Mouse (Mus musculus): ENCODE measurements around the gene Gm28539. TPM values are rescaled to one million over a fixed set of nuclear protein-coding genes. Genes with fewer than 3 reads are reported as not detected.
"Not testable (repeated sequence)": the region's sequence is repeated elsewhere in the genome, so short reads cannot be mapped to it uniquely, and the experiment has no call there.

Gene Gm28539
- polyA plus RNA-seq, 3 experiments from 2014 or later, result not detected

DNA sequence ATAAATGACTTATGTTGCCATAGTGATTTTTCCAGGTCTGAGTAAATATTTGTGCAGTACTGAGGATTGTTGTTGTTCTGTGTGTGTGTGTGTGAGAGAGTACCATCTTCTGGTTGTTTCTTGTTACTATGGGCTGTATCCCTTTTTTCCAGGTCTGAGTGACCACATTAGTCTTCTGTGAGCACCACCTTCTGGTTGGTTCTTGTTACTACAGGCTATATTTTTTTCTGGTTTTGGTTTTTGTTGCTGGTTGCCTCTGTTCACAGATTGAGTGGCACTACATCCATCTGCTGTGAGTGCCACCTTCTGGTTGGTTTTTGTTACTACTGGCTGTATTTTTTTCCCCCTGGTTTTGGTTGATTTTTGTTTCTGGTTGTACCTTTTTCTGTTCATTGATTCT, 22.2 kb downstream of the Gm28539 start:
- peak; percentile 48 for ATAC-seq

GRCm38 (mm10) chr16:18860186-18860585, 23.8 kb downstream of the Gm28539 start:
- no peak for ATAC-seq

GRCm38 (mm10) chr16:18870495-18870894, 34.1 kb downstream of the Gm28539 start:
- ATAC-seq, result not testable (repeated sequence)

GRCm38 (mm10) chr16:18876091-18876441, 39.7 kb downstream of the Gm28539 start:
- no peak for ATAC-seq

DNA sequence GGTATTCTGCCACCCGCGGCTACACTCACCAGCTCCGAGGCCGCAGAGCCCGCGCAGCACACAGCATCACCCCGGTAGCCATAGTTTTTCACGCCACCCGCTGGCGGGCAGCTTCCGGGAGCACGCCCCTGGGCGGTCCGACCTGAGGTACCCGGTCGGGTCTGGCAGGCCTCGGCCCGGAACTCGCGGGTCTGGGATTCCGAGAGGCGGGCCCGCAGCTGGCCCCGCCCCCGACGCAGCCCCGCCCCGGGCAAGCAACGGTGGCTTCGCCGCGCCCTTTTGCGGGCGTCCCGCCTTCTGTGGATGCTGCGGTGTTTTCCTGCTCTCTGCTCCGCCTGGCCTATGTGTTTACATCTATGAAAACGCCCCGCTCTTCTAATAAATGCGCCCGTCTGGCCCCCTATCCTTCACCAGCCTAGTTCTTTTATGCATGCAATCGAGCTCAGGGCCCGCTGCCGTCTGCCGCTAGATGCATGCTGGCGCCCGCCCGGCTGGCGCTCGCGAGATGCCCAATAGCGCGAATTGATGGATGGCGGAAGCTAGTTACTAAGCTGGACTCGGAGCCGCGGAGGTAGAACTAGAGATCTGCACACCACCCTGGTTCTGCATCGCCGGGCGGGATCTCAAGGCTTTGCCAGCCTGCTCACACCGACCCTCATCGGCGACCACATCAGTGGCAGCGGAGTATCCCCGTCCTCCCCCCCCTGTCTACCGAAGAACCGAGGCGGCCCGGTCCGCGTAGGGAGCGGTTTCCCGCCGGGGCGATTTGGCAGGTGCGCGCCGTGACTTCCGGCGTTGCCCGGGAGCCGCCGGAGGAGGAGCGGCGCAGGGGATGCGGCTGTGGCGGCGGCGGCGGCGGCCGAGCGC, 40.3 kb downstream of the Gm28539 start, which contains the start of the genes Mrpl40 and Hira:
Mrpl40 (minus strand) TSS at position 421 of the 867 bp plus-strand sequence.
Hira (plus strand) TSS at position 596 of the 867 bp plus-strand sequence.
- ATAC-seq, result peak; percentile 74

DNA sequence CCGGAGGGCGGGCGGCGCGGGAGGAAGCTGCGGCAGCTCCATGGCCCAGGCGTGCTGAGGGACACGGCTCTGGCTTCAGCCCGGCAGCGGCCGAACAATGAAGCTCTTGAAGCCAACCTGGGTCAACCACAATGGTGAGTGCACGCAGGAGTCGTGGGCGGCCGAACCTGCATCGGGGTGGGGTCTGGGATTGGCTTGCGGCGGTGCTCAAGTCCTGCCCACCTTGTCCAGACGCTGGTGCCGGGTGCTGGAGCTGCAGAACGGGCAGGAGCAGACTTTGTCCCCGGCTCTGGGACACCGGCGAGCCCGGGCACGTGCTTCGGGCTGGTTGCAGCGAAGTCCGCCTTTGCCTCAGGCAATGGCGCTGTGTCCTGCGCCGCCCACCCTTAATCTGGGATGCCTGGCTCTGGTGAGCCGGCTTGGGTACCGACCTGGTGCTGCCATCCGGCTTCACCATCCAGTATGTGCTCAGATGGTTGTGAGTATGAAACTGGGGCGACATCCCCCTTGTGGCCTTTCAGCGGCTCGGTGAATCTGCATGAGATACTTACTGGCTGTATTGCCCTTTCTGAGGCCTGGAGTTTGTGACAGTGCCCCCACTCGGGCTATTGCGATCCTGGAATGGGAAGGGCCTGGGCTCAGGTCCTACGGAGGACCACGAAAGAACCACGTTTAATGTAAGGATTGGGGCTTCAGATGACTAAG, 41.2 kb downstream of the Gm28539 start:
- ATAC-seq, result peak; percentile 37

- ATAC-seq, result peak; percentile 5
These were observed 41.8 kb downstream of the Gm28539 start for GRCm38 (mm10) chr16:18878091-18878720.

DNA sequence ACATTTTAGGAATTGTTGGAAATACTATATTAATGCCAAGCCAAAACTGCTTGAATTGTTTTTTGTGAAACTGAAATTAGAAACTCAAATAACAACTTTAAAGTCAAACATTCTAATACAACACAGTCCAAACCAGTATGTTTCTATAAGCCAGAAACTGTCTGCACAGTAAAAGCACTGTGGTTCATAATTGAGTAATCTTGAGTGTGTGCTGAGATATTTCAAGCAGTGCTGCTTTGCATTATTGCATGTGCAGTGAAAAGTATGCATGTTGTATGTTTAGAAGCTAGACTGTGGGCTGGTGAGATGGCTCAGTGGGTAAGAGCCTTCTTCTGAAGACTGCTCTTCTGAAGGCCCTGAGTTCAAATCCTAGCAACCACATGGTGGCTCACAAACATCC, 47.7 kb downstream of the Gm28539 start:
- ATAC-seq, result no peak

DNA sequence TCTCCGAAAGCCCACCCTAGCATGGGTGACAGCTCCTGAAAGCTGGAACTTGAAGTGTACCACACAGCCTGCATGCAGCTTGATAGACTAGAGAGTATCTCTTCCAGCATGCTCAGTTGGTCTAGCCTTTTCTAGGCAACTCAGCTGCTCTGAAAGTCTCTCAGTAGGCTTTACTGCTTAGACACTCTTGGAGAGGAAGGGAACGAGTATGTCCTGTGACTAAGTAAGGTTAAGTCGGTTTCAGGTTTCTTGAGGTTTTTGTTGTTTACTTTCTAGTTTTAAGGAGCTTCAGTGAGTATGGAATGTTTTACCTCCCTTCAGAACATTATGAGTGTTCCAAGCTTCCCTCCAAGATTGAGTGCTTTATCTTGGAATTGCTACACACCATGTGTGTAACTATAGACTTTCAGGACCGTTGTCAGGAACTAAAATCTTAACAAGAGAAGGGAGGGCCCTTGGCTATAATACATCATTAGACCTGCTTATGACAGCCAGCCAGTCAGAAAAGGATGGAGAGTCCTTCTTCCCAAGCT, 57.5 kb downstream of the Gm28539 start:
- no peak for ATAC-seq

- ATAC-seq, result no peak
These were observed 58.9 kb downstream of the Gm28539 start for GRCm38 (mm10) chr16:18895249-18895648.

- ATAC-seq, result no peak
These were observed 60.0 kb downstream of the Gm28539 start for GRCm38 (mm10) chr16:18896429-18896828.

DNA sequence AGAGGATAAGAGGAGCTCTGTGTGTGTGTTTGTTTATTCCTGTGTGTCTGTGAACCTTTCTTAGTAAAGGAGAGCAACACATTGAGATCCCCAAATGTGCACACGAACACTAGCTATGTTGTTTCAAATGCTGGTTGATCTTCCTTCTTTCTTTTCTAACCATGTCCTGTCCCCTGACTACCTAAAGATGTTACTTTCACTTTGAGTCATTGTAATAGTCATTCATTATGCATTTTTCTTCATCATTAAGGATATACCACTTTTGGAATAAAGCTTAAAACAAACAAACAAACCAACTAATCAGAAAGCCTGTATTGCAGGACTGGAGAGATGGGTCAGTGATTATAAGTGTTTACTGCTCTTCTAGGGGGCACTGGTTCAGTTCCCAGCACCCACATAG, 69.3 kb downstream of the Gm28539 start:
- ATAC-seq, result peak; percentile 48

- no peak for ATAC-seq
These were observed 79.7 kb downstream of the Gm28539 start for GRCm38 (mm10) chr16:18916064-18916463.

DNA sequence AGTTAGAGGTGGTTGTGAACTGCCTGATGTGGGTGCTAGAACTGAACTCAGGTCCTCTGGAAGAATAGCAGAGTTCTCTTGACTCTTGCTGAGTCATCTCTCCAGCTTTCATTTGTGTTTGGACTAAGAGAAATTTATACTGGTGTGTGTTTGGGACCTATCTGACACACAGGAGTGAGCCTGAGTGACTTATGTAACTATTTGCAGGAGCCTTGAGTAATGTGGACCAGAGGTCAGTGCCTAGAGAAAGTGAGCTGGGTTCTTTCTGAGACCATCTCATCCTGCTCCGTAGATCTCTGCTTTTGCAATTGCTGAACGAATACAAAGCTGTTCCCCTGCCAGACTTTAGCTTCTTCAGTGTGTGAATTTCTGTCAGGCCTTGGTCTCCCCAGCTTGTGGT, 85.4 kb downstream of the Gm28539 start:
- ATAC-seq, result no peak

GRCm38 (mm10) chr16:18927963-18928362, 91.6 kb downstream of the Gm28539 start:
- no peak for ATAC-seq

DNA sequence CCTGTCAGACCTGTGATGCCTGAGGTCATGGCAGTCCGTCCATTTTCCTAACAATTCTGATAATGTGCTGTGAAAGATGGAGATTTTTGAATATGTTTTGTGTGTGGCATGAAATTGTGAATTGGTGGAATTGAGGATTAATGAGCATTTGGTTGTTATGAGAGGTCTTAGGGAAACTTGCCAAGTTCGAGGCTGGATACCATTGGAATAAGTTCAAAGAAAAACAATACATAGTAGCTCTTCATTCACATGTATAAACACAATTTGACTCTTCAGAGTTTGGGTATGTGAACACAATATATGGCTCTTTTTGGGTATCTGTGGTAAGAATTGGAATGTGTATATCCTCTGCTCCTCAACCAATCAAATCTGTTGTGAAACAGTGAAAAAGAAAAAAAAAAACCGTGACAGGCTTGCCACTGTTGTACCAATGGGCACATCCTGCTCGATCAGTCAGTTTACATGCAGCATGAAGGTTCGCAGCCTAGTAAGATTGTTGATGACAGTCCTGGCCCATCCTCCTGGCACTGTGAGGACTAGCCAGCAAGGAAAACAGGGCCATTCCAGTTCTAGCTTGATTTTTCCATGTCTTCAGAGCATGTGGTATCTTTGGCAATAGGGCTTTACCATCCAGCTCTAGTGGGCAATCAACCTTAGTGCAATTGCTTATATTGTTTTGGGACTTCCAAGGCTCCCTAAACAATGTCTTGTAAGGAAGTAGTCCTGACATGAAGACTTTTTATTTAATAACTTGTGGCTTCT, 102.1 kb downstream of the Gm28539 start:
- no peak for ATAC-seq

- ATAC-seq, result no peak
These were observed 107.5 kb downstream of the Gm28539 start for GRCm38 (mm10) chr16:18943906-18944305.

DNA sequence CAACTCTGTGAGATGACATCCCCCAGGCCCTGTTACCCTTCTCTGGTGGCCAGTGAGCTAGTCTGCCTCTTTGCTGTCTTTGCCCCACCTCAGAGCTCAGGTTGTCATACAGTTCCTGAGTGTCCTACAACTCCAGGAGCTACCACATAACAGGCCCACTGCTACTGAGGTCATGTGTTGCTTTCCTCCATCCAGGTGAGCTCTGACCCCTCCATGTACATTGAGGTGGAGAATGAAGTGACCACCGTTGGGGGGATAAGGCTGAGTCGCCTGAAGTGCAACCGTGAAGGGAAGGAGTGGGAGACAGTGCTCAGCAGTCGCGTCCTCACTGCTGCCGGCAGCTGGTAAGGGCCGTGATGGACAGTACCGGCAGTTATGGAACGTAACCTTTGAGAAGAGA, 112.6 kb downstream of the Gm28539 start:
- no peak for ATAC-seq

DNA sequence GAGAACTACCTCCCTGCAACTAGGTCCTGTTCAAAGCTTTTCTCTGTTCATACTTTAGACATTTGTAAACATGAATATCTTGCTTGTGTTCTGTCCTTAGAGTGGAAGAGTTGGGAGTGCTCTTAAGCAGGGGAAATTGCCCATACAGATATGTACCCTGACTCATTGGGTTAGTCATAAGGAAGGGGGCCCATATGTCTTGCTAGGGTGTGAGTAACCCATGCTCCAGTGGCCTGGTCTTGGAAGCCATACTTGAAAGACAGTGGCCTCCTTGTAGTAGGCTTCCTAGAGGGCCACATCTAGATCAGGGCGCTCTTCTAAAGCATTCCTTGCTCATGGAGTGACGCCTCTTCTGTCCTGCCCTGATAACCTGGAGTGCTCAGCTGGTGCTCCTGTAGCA, 114.0 kb downstream of the Gm28539 start:
- no peak for ATAC-seq

- no peak for ATAC-seq
These were observed 116.4 kb downstream of the Gm28539 start for GRCm38 (mm10) chr16:18952813-18953212.

GRCm38 (mm10) chr16:18955070-18955469, 118.7 kb downstream of the Gm28539 start:
- ATAC-seq, result no peak

DNA sequence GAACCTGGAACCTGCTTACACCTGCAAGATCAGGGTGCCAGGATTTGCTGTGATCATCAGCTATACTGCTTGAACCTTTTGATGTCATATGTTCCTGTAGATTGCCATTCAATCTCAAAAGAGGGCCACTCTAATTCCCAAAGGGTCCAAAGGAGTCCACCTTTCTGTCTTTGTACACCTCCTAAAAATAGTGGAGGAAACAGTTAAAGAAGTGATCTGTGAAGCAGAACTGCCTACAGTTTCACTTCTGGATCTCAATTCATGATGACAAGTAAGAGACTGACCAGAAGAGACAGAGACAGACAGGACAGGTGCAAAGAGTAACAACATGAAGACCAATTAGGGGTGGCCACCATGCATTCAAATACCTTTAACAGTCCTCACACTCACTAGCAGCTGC, 127.1 kb downstream of the Gm28539 start:
- ATAC-seq, result no peak
